Mouse (Mus musculus) C2C12 (cell line): ENCODE results near the gene Hspa4. TPM values are rescaled to one million over a fixed set of nuclear protein-coding genes. Genes with fewer than 3 reads are reported as not detected.

Source experiments
- H3K27me3 ChIP-seq: one replicate; pipeline ENCODE4 v1.6.1; 2011; ENCODE audit not compliant: control insufficient read depth, insufficient read depth, insufficient read length
- H3K36me3 ChIP-seq: one replicate; pipeline ENCODE4 v1.6.1; 2011; ENCODE audit not compliant: control insufficient read depth, insufficient read depth
- H3K4me3 ChIP-seq: one replicate; pipeline ENCODE4 v1.5.1; 2011; ENCODE audit warnings: mild to moderate bottlenecking, control low read depth; ENCODE audit not compliant: poor library complexity, insufficient read depth, severe bottlenecking
- H3K79me2 ChIP-seq: one replicate; pipeline ENCODE4 v1.6.1; 2011; ENCODE audit not compliant: control insufficient read depth, insufficient read depth
- H3K79me3 ChIP-seq: one replicate; pipeline ENCODE4 v1.6.1; 2011; ENCODE audit warnings: low read depth, control low read depth
- H3ac ChIP-seq: one replicate; pipeline ENCODE3; 2011; ENCODE audit warnings: low read depth; ENCODE audit not compliant: control insufficient read depth, insufficient read length
- CEBPB ChIP-seq: IDR thresholded peaks from one replicate; pipeline ENCODE4 v1.6.1; 2011; ENCODE audit warnings: low read depth, mild to moderate bottlenecking, control low read depth, moderate library complexity
- CTCF ChIP-seq: IDR thresholded peaks from one replicate; pipeline ENCODE4 v1.5.1; 2011; ENCODE audit not compliant: control insufficient read depth, insufficient read depth, insufficient read length
- FOSL1 ChIP-seq: IDR thresholded peaks from one replicate; pipeline ENCODE4 v1.8.0; 2011; ENCODE audit warnings: mild to moderate bottlenecking, low read length; ENCODE audit not compliant: poor library complexity, insufficient read depth, severe bottlenecking
- MAX ChIP-seq: IDR thresholded peaks from one replicate; pipeline ENCODE4 v1.6.1; 2011; ENCODE audit warnings: mild to moderate bottlenecking, control low read depth
- MYOD1 ChIP-seq: IDR thresholded peaks from one replicate; pipeline ENCODE4 v1.6.1; 2011; ENCODE audit warnings: low read depth; ENCODE audit not compliant: control insufficient read depth, insufficient read length
- MYOG ChIP-seq: IDR thresholded peaks from one replicate; pipeline ENCODE4 v1.6.1; 2011; ENCODE audit not compliant: control insufficient read depth, insufficient read length; ENCODE audit errors: extremely low read depth
- USF1 ChIP-seq: IDR thresholded peaks from one replicate; pipeline ENCODE4 v1.6.1; 2011; ENCODE audit warnings: low read depth, mild to moderate bottlenecking, control low read depth, moderate library complexity
- polyA plus RNA-seq: library from polyadenylated mRNA; unstranded; fragments of >200 nt; fragmentation: generic; extraction: Trizol; gene quantifications from one replicate; pipeline ENCODE4 v1.2.1, GENCODE M21; 2012; ENCODE audit warnings: missing spikeins

Gene Hspa4
- polyA plus RNA-seq, 1 experiment, result 112 TPM

- Histone ChIP-seq H3K4me3 (no peak overlapping the region), H3K36me3 (no peaks in the 10 kb centered on the region)
Measured at GRCm38 (mm10) chr11:53233590-53233989, 66.7 kb downstream of the Hspa4 start.

GRCm38 (mm10) chr11:53231836-53232235, 68.4 kb downstream of the Hspa4 start:
- Histone ChIP-seq H3K36me3 (no peaks in the 10 kb centered on the region), H3ac (no peak overlapping the region), H3K27me3 (peaks cover 4% of the 10 kb centered on the region), H3K4me3 (no peak overlapping the region), H3K79me2 (no peaks in the 10 kb centered on the region), H3K79me3 (no peaks in the 10 kb centered on the region)
- TF ChIP-seq MYOD1, result no peak

More at GRCm38 (mm10) chr11:53233590-53233989, 66.7 kb downstream of the Hspa4 start:
- TF ChIP-seq MYOG (no peak), FOSL1 (no peak), USF1 (no peak), CEBPB (no peak), MYOD1 (no peak), CTCF (no peak), MAX (no peak)
- H3K79me2 ChIP-seq, result no peaks in the 10 kb centered on the region
- no peak overlapping the region for H3ac ChIP-seq
- H3K27me3 ChIP-seq, result peaks cover 1% of the 10 kb centered on the region
- H3K79me3 ChIP-seq, result no peaks in the 10 kb centered on the region

- H3ac ChIP-seq, result no peak overlapping the region
- TF ChIP-seq MAX (no peak), MYOD1 (no peak), CEBPB (no peak), USF1 (no peak), FOSL1 (no peak)
- H3K79me2 ChIP-seq, result no peaks in the 10 kb centered on the region
- H3K79me3 ChIP-seq, result no peaks in the 10 kb centered on the region
- no peak overlapping the region for H3K4me3 ChIP-seq
- peaks cover 7% of the 10 kb centered on the region for H3K27me3 ChIP-seq
- H3K36me3 ChIP-seq, result no peaks in the 10 kb centered on the region
Measured at GRCm38 (mm10) chr11:53229011-53229410, 71.2 kb downstream of the Hspa4 start.

- Histone ChIP-seq H3ac (no peak overlapping the region), H3K79me2 (no peaks in the 10 kb centered on the region), H3K79me3 (no peaks in the 10 kb centered on the region), H3K27me3 (peaks cover 9% of the 10 kb centered on the region), H3K4me3 (no peak overlapping the region), H3K36me3 (no peaks in the 10 kb centered on the region)
- TF ChIP-seq MAX (no peak), MYOG (no peak), USF1 (no peak), CEBPB (no peak), FOSL1 (no peak), CTCF (no peak), MYOD1 (no peak)
Measured at GRCm38 (mm10) chr11:53210876-53211275, 89.4 kb downstream of the Hspa4 start.

Other genes with a start within 250 kb of the Hspa4 start
- 8.2 TPM for gene Zcchc10, start 24.2 kb upstream of the Hspa4 start, polyA plus RNA-seq
- 12.1 TPM for gene Aff4, start 50.4 kb upstream of the Hspa4 start, polyA plus RNA-seq
- gene Leap2, start 122.7 kb upstream of the Hspa4 start, polyA plus RNA-seq, result not detected
- gene Uqcrq, start 130.4 kb upstream of the Hspa4 start, polyA plus RNA-seq, result 664 TPM
- 0.70 TPM for gene Gdf9, start 130.6 kb upstream of the Hspa4 start, polyA plus RNA-seq
- gene Gm10447, start 156.7 kb upstream of the Hspa4 start, polyA plus RNA-seq, result not detected
- 0.82 TPM for gene Shroom1, start 156.7 kb upstream of the Hspa4 start, polyA plus RNA-seq
- gene Gm9837, start 170.0 kb upstream of the Hspa4 start, polyA plus RNA-seq, result not detected
- gene Gm9945, start 179.7 kb upstream of the Hspa4 start, polyA plus RNA-seq, result not detected
- not detected for gene Sowaha, start 179.8 kb upstream of the Hspa4 start, polyA plus RNA-seq
- 32.7 TPM for gene Sept8, start 218.8 kb upstream of the Hspa4 start, polyA plus RNA-seq